Mouse (Mus musculus) megakaryocyte, embryonic 14.5 days (primary cell): ENCODE results near the gene Gm15446. TPM values are rescaled to one million over a fixed set of nuclear protein-coding genes. Genes with fewer than 3 reads are reported as not detected.
"Not testable (repeated sequence)": the region's sequence is repeated elsewhere in the genome, so short reads cannot be mapped to it uniquely, and the experiment has no call there.

Experiments used
- H3K27me3 ChIP-seq: replicated peaks from 2 replicates; pipeline ENCODE3; 2012; ENCODE audit warnings: inconsistent platforms
- H3K36me3 ChIP-seq: replicated peaks from 2 replicates; pipeline ENCODE3; 2012; ENCODE audit warnings: low read length, inconsistent platforms, mixed read lengths
- H3K4me1 ChIP-seq: 2 replicates; pipeline ENCODE4 v1.6.1; 2012; ENCODE audit warnings: inconsistent platforms
- H3K4me3 ChIP-seq: replicated peaks from 2 replicates; pipeline ENCODE3; 2012; ENCODE audit warnings: moderate library complexity, mild to moderate bottlenecking, inconsistent platforms
- H3K9me3 ChIP-seq: 2 replicates; pipeline ENCODE4 v1.6.1; 2012; ENCODE audit warnings: inconsistent platforms
- FLI1 ChIP-seq: IDR thresholded peaks from 2 replicates; pipeline ENCODE4 v1.6.1; 2012; ENCODE audit warnings: low read length, inconsistent platforms, mixed read lengths
- GATA1 ChIP-seq: IDR thresholded peaks from 3 replicates; pipeline ENCODE4 v1.6.1; 2012; ENCODE audit warnings: mixed read lengths, low read length, inconsistent platforms, borderline replicate concordance
- polyA plus RNA-seq: library from polyadenylated mRNA; stranded (reverse); fragments of >175 nt; gene quantifications from 2 replicates; pipeline ENCODE4 v1.2.3, GENCODE M21; 2012; ENCODE audit warnings: low replicate concordance; ENCODE audit not compliant: insufficient read depth

Gene Gm15446
- polyA plus RNA-seq, result 0.11 and 0.69 TPM in 2 replicates

DNA sequence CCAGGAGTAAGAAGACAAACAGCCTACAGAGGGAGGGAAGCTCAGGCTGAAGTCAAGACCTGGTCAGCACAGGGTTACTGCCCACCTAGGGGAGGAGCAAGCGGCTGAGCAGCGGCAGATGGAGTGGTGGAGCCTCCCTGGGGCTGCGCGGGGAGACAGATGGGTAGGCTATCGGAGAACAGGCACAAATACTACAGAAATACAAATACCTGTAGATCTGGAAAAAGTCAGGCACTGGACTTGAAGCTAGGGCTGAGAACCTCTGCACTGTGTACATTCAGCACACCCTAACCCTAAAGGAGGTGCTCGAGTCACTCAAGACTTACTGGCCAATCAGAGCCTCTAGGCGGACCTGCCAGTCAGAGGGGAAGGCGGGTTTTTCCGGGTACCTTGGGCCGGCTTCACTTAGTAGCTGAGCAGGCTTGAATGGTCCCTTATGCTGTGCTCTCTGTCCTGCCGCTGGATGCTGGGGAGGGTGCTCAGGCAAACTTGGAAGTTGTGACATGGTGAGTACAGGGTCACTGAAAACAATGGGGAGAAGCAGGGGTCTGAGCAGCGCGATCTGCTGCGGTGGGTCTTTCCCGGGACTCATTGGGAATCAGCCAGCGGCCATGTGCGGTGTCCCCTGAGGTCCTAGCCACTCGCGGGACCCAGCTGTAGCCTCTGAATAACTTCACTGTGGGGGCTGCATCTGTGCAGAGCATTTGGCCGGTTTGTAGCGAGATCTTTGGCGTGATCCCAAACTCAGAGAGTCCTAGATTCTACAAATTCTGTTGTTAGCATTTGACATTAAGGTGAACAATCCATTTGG lies at the start of gene Gm15446:
TSS of gene Gm15446 (plus strand) at position 140 of the 811 bp plus-strand sequence.
- not testable (repeated sequence) for H3K36me3 ChIP-seq
- peak within 1 kb of the TSS; percentile 91 for H3K4me3 ChIP-seq

DNA sequence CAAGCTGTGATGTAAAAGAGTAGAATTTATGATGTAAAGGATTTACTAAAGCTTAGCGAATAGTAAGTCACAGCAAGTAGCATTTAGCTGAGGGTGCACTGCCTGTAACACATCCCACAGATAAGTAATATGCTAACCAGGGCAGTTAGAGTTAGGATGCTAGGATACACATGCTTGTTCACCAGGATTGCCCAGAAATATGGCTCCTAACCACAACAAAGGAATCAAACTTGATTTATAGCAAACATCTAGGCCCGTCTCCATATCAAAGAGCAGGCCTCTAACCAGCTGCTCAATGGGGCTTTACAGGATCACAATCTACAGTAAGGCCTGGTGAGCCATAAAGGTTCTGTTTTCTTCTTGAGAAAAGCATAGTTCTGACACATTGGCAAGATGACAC lies 929 bp downstream of the Gm15446 start:
- H3K4me1 ChIP-seq, H3K36me3 ChIP-seq: not testable (repeated sequence)

More for the DNA sequence above, at the start of gene Gm15446:
- H3K27me3 ChIP-seq, H3K9me3 ChIP-seq, H3K4me1 ChIP-seq: not testable (repeated sequence)

DNA sequence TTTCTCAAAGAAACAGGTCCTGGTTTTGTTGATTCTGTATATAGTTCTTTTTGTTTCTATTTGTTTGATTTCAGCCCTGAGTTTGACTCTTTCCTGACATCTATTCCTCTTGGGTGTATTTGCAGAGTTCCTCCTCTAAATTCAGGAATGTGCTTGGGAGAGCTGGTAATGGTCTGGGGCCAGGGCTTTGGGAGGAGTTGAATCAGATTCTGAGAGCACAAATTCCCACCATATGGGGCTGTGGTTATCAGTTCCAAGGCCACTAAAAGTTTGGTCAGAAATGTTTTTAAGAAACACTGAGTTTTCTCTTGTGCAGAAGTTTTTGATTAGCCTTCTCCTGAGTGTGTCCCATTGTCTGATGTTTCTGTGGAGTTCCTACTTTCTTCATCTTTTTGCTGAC lies 1.7 kb downstream of the Gm15446 start:
- TF ChIP-seq FLI1 (no peak), GATA1 (no peak)
- Histone ChIP-seq H3K27me3 (no peaks in the 10 kb centered on the region), H3K36me3 (peaks cover 2% of the 10 kb centered on the region), H3K4me3 (no peak overlapping the region), H3K4me1 (peaks cover 10% of the 10 kb centered on the region), H3K9me3 (no peaks in the 10 kb centered on the region)

More for the DNA sequence above, 929 bp downstream of the Gm15446 start:
- not testable (repeated sequence) for H3K27me3 ChIP-seq, H3K9me3 ChIP-seq
- peak overlapping the region; percentile 85 for H3K4me3 ChIP-seq

DNA sequence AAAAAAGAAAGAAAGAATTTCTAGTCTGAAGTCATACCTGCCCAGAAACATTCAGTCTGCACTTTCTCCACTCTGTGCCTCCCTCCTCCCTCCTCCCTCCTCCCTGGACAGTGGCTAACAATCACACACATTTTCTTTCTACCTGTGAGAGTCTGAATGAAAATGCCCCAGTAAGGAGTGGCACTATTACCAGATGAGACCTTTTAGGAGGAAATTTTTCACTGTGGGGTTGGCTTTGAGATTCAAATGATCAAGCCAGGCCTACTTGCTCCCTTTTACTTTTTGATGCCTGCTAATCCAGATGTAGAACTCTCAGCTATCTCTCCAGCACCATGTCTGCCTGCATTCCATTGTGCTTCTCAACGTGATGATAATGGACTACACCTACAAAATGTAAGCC lies 27.1 kb downstream of the Gm15446 start:
- TF ChIP-seq GATA1 (no peak), FLI1 (no peak)
- Histone ChIP-seq H3K9me3 (peaks cover 6% of the 10 kb centered on the region; the same call in 1 of the 2 replicates), H3K36me3 (no peaks in the 10 kb centered on the region), H3K4me3 (no peak overlapping the region), H3K4me1 (no peaks in the 10 kb centered on the region), H3K27me3 (no peaks in the 10 kb centered on the region)

DNA sequence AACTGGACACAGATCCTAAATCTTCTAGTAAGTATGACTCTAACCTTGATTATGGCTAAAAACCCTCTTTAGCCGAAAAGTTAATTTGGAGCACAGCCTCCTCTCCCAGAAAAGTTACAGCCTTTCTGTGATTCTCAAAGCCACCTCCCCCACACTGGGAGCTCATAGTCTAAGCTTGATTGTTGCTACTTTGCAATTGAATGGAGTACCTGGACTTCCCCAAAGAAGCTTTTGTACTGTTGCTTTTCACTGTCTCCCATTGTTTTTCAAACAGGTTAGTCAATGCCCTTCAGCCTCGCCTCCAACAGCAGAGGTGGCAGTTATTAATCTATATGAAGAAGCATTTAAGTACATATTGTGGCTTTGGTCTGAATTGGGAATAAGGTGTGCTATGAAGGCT lies 57.5 kb downstream of the Gm15446 start:
- H3K27me3 ChIP-seq, H3K9me3 ChIP-seq, H3K36me3 ChIP-seq, H3K4me1 ChIP-seq, H3K4me3 ChIP-seq: not testable (repeated sequence)

Other genes starting within 250 kb of the Gm15446 start
- gene 5430403G16Rik, start 232.4 kb upstream of the Gm15446 start, polyA plus RNA-seq, result not detected in 2 replicates
- 0.20 TPM in 1 of 2 replicates, not detected in the other for gene 4930522L14Rik, start 171.5 kb upstream of the Gm15446 start, polyA plus RNA-seq
- gene Zfp932, start 73.1 kb downstream of the Gm15446 start, polyA plus RNA-seq, result 0.87 TPM in 1 of 2 replicates, not detected in the other
- gene Gm17655, start 149.1 kb downstream of the Gm15446 start, polyA plus RNA-seq, result not detected in 2 replicates
- gene Gm35315, start 171.0 kb downstream of the Gm15446 start, polyA plus RNA-seq, result not detected in 2 replicates
- gene Plcxd1, start 176.6 kb downstream of the Gm15446 start, polyA plus RNA-seq, result 0.10 TPM in 1 of 2 replicates, not detected in the other
- 49.5 and 52.6 TPM in 2 replicates for gene Gtpbp6, start 184.8 kb downstream of the Gm15446 start, polyA plus RNA-seq
- 1.00 TPM in 1 of 2 replicates, not detected in the other for gene Zfp605, start 186.7 kb downstream of the Gm15446 start, polyA plus RNA-seq
- gene Chfr, start 212.4 kb downstream of the Gm15446 start, polyA plus RNA-seq, result 16.6 and 30.1 TPM in 2 replicates